Mouse (Mus musculus) embryonic fibroblast, embryonic 13.5 days (primary cell): Measurements from ENCODE around the gene Stk16. TPM values are rescaled to one million over a fixed set of nuclear protein-coding genes. Genes with fewer than 3 reads are reported as not detected.
A peak's percentile ranks its signal among the peaks of the same experiment; 100 is the strongest.

Source experiments
- H3K27ac ChIP-seq: 2 replicates; pipeline ENCODE4 v1.5.1; 2012; ENCODE audit warnings: low read length, control low read depth, inconsistent platforms; ENCODE audit not compliant: insufficient read depth
- H3K4me1 ChIP-seq: 2 replicates; pipeline ENCODE4 v1.6.1; 2011; ENCODE audit warnings: low read length; ENCODE audit not compliant: control insufficient read depth, insufficient read depth
- H3K4me3 ChIP-seq: 2 replicates; pipeline ENCODE4 v1.5.1; 2011; ENCODE audit warnings: mild to moderate bottlenecking, control low read depth, low read length; ENCODE audit not compliant: insufficient read depth
- CTCF ChIP-seq: IDR thresholded peaks from 2 replicates; pipeline ENCODE4 v1.5.1; 2011; ENCODE audit warnings: mild to moderate bottlenecking, control low read depth, low read length, moderate library complexity, borderline replicate concordance; ENCODE audit not compliant: insufficient read depth
- POLR2A ChIP-seq: IDR thresholded peaks from 2 replicates; pipeline ENCODE4 v1.6.1; 2011; ENCODE audit warnings: low read depth, mild to moderate bottlenecking, control low read depth, low read length, moderate library complexity
- polyA plus RNA-seq: library from polyadenylated mRNA; stranded (reverse); fragments of >200 nt; gene quantifications from 2 replicates; pipeline ENCODE4 v1.2.4, GENCODE M21; 2011; ENCODE audit warnings: low read depth; ENCODE audit not compliant: missing spikeins, insufficient read length

The Stk16 gene
- polyA plus RNA-seq, 1 experiment, result 59.4 TPM

- H3K27ac ChIP-seq, result no peak overlapping the region
- no peak overlapping the region for H3K4me3 ChIP-seq
- no peaks in the 10 kb centered on the region for H3K4me1 ChIP-seq
- TF ChIP-seq CTCF, result no peak
- TF ChIP-seq POLR2A, result no peak
Observed at GRCm38 (mm10) chr1:75185495-75185894, 25.1 kb upstream of the Stk16 start.

- TF ChIP-seq POLR2A, result no peak
- no peak for TF ChIP-seq CTCF
- Histone ChIP-seq H3K27ac (no peak overlapping the region), H3K4me3 (no peak overlapping the region), H3K4me1 (no peaks in the 10 kb centered on the region)
Observed at GRCm38 (mm10) chr1:75187126-75187525, 23.5 kb upstream of the Stk16 start.

- H3K27ac ChIP-seq, result no peak overlapping the region
- 0 out of 2 replicates have a peak, but pooled peaks cover under 1% of the 10 kb centered on the region for H3K4me1 ChIP-seq
- no peak overlapping the region for H3K4me3 ChIP-seq
- TF ChIP-seq CTCF, result no peak
- TF ChIP-seq POLR2A, result no peak
Observed at GRCm38 (mm10) chr1:75187914-75188483, 22.6 kb upstream of the Stk16 start.

GRCm38 (mm10) chr1:75190577-75190976 lies 20.1 kb upstream of the Stk16 start:
- Histone ChIP-seq H3K4me3 (no peak overlapping the region; the same call in 1 of the 2 replicates), H3K27ac (no peak overlapping the region)
- TF ChIP-seq CTCF (no peak), POLR2A (no peak)

GRCm38 (mm10) chr1:75191258-75191621 lies 19.4 kb upstream of the Stk16 start:
- 0 out of 2 replicates have a peak, but pooled peaks cover 5% of the 10 kb centered on the region for H3K4me1 ChIP-seq
- H3K27ac ChIP-seq, result no peak overlapping the region
- no peak for TF ChIP-seq CTCF
- TF ChIP-seq POLR2A, result no peak
- H3K4me3 ChIP-seq, result peak overlapping the region; percentile 78

More at GRCm38 (mm10) chr1:75190577-75190976, 20.1 kb upstream of the Stk16 start:
- 0 out of 2 replicates have a peak, but pooled peaks cover 5% of the 10 kb centered on the region for H3K4me1 ChIP-seq

- H3K4me1 ChIP-seq, result 0 out of 2 replicates have a peak, but pooled peaks cover 5% of the 10 kb centered on the region
- TF ChIP-seq POLR2A (peak; percentile 91), CTCF (no peak)
- peak within 1 kb of the TSS; percentile 90 for H3K27ac ChIP-seq
- peak within 1 kb of the TSS; percentile 78 for H3K4me3 ChIP-seq
Observed at GRCm38 (mm10) chr1:75191622-75192402, 18.8 kb upstream of the Stk16 start, which contains the start of the genes Ankzf1 and Atg9a. Ankzf1 (plus strand) TSS chr1:75192151. Atg9a (minus strand) TSS chr1:75192196.

- no peak for TF ChIP-seq CTCF
- no peak; the same call in none of the 2 replicates for TF ChIP-seq POLR2A
- peak overlapping the region; percentile 74 for H3K4me3 ChIP-seq
Observed at GRCm38 (mm10) chr1:75192452-75192851, 18.2 kb upstream of the Stk16 start.

GRCm38 (mm10) chr1:75201236-75201635 lies 9.4 kb upstream of the Stk16 start:
- Histone ChIP-seq H3K4me3 (no peak overlapping the region), H3K4me1 (no peaks in the 10 kb centered on the region), H3K27ac (no peak overlapping the region)
- TF ChIP-seq CTCF, result no peak
- TF ChIP-seq POLR2A, result no peak

More at GRCm38 (mm10) chr1:75192452-75192851, 18.2 kb upstream of the Stk16 start:
- Histone ChIP-seq H3K4me1 (0 out of 2 replicates have a peak, but pooled peaks cover 5% of the 10 kb centered on the region), H3K27ac (peak overlapping the region; percentile 90)

GRCm38 (mm10) chr1:75208967-75209678 lies 1.5 kb upstream of the Stk16 start:
- no peak overlapping the region; the same call in 1 of the 2 replicates for H3K27ac ChIP-seq
- TF ChIP-seq CTCF (no peak), POLR2A (peak; percentile 52)
- H3K4me3 ChIP-seq, result peak overlapping the region; percentile 57
- H3K4me1 ChIP-seq, result 0 out of 2 replicates have a peak, but pooled peaks cover 3% of the 10 kb centered on the region

- Histone ChIP-seq H3K4me1 (0 out of 2 replicates have a peak, but pooled peaks cover 3% of the 10 kb centered on the region), H3K4me3 (peak overlapping the region; percentile 64), H3K27ac (no peak overlapping the region)
Observed at GRCm38 (mm10) chr1:75211141-75211708, 587 bp downstream of the Stk16 start.

More at GRCm38 (mm10) chr1:75211141-75211708, 587 bp downstream of the Stk16 start:
- TF ChIP-seq POLR2A (no peak), CTCF (no peak)
